Mouse (Mus musculus): Measurements from ENCODE around the gene Smim27.

DNA sequence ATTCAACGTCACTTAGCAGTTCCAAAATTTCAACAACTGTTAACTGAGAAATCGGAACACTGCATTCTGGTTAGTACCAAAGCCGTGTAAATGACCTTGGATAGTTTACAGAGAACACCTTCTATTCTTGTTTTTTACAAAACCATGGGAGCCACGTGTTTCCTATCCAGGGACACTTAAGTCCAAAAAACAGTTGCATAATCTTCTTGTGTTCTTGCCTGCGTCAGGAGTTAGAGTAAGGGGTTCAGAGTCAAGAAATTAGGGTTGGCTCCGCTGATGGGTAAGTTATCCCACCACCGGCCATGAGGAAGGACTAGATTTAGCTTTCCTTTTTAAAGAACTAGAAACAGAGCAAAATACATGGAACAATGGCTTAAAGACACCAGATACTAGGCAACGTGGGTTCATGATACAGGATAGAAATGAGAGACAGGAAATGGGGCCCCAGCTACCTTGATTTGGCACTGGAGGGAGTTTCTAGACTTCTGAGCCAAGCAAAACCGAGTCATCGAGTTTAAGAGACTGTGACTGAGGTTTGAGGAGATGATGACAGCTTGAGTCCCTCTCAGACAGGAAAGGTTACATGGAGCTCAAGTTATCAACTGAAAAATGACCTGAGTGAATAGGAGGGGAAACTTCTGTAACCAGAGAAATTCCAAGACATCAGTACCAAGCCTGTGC is 33.2 kb downstream of the Smim27 start:
- TF ChIP-seq CTCF (IDR thresholded peaks at IDR 0.05; ENCODE audit: low read depth, low read length) = no peak
- no peak for TF ChIP-seq GATA1 (IDR thresholded peaks at IDR 0.05; ENCODE audit: borderline replicate concordance, low read length)
- TF ChIP-seq TAL1 (conservative IDR thresholded peaks at IDR 0.05; ENCODE audit: low read depth, low read length) = no peak
- no peak for TF ChIP-seq POLR2AphosphoS5 (IDR thresholded peaks at IDR 0.05; ENCODE audit: insufficient replicate concordance, low read depth, low read length)
- no peak for TF ChIP-seq GATA2 (IDR thresholded peaks at IDR 0.05; ENCODE audit: borderline replicate concordance, low read depth, low read length)
